Mouse (Mus musculus): Measurements from ENCODE around the gene Atad1. TPM values are rescaled to one million over a fixed set of nuclear protein-coding genes. Genes with fewer than 3 reads are reported as not detected.
"Not testable (repeated sequence)": the region's sequence is repeated elsewhere in the genome, so short reads cannot be mapped to it uniquely, and the experiment has no call there.

Atad1 gene
- polyA plus RNA-seq (2012; fragmentation: generic; extraction: Trizol): 10.4 TPM
- long read RNA-seq, experiment 1, transcript Atad1-203 (10 exons, 3,771 nt): major isoform, 44 of 56 reads
- long read RNA-seq, experiment 1, partial matches to known transcripts: 9 of 56 reads
- long read RNA-seq, experiment 1, other reads (novel, unspliced or antisense): 3 of 56 reads
- long read RNA-seq, experiment 2, transcript Atad1-203 (10 exons, 3,771 nt): major isoform, 339 of 368 reads
- long read RNA-seq, experiment 2, partial matches to known transcripts: 8 of 368 reads
- long read RNA-seq, experiment 2, other reads (novel, unspliced or antisense): 19 of 368 reads

DNA sequence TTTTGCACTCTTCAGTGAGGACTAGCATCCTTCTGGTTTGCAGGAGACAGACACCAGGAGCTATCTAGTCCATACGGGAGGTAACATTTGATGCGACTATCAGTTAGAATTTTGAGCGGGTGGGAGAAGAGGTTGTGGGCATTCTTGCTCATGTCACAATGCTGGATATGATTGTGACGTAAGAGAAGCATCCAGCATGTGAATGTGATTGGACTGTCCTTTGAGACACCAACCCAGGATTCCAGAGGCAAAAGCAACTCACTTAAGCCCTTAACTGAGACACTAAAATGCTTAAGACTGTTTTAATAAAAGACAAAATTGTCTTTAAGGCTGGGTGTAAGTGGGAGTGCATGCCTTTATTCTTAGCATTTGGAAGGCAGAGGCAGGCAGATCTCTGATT lies at the start of gene Atad1:
Atad1 (minus strand) TSS at position 101 of the 400 bp plus-strand sequence.
- H3K36me3 ChIP-seq (ENCODE audit: control insufficient read depth, insufficient read depth): no peaks in the 10 kb centered on the region
- no peak within 1 kb of the TSS for H3ac ChIP-seq (ENCODE audit: control insufficient read depth, insufficient read length, low read depth)
- H3K79me2 ChIP-seq (ENCODE audit: control insufficient read depth, insufficient read depth): no peaks in the 10 kb centered on the region
- no peaks in the 10 kb centered on the region for H3K79me3 ChIP-seq (ENCODE audit: low read depth)
- TF ChIP-seq MAX (IDR thresholded peaks at IDR 0.05) (no peak), CEBPB (IDR thresholded peaks at IDR 0.05; ENCODE audit: low read depth) (no peak), USF1 (IDR thresholded peaks at IDR 0.05; ENCODE audit: low read depth) (no peak), FOSL1 (IDR thresholded peaks at IDR 0.05; ENCODE audit: insufficient read depth, low read length, poor library complexity, severe bottlenecking) (no peak), MYOG (IDR thresholded peaks at IDR 0.05; ENCODE audit: control insufficient read depth, extremely low read depth, insufficient read length) (no peak), CTCF (IDR thresholded peaks at IDR 0.05; ENCODE audit: control insufficient read depth, insufficient read depth, insufficient read length) (no peak), MYOD1 (IDR thresholded peaks at IDR 0.05; ENCODE audit: control insufficient read depth, insufficient read length, low read depth) (no peak)
- H3K4me3 ChIP-seq (ENCODE audit: insufficient read depth, poor library complexity, severe bottlenecking): no peak within 1 kb of the TSS
- no peaks in the 10 kb centered on the region for H3K27me3 ChIP-seq (ENCODE audit: control insufficient read depth, insufficient read depth, insufficient read length)

- not testable (repeated sequence) for H3K36me3 ChIP-seq (ENCODE audit: control insufficient read depth, insufficient read depth); H3K4me3 ChIP-seq (ENCODE audit: insufficient read depth, poor library complexity, severe bottlenecking); H3ac ChIP-seq (ENCODE audit: control insufficient read depth, insufficient read length, low read depth); H3K27me3 ChIP-seq (ENCODE audit: control insufficient read depth, insufficient read depth, insufficient read length)
- Histone ChIP-seq H3K79me2 (ENCODE audit: control insufficient read depth, insufficient read depth) (peaks cover 98% of the 10 kb centered on the region), H3K79me3 (ENCODE audit: low read depth) (peaks cover 87% of the 10 kb centered on the region)
Measured at GRCm38 (mm10) chr19:32788016-32788415, 48.4 kb upstream of the Atad1 start.

GRCm38 (mm10) chr19:32787388-32787787 lies 47.8 kb upstream of the Atad1 start:
- not testable (repeated sequence) for H3ac ChIP-seq (ENCODE audit: control insufficient read depth, insufficient read length, low read depth); H3K36me3 ChIP-seq (ENCODE audit: control insufficient read depth, insufficient read depth); H3K27me3 ChIP-seq (ENCODE audit: control insufficient read depth, insufficient read depth, insufficient read length); H3K4me3 ChIP-seq (ENCODE audit: insufficient read depth, poor library complexity, severe bottlenecking)
- H3K79me2 ChIP-seq (ENCODE audit: control insufficient read depth, insufficient read depth): peaks cover 98% of the 10 kb centered on the region
- H3K79me3 ChIP-seq (ENCODE audit: low read depth): peaks cover 91% of the 10 kb centered on the region

GRCm38 (mm10) chr19:32781305-32782071 lies 41.9 kb upstream of the Atad1 start:
- no peak overlapping the region for H3ac ChIP-seq (ENCODE audit: control insufficient read depth, insufficient read length, low read depth)
- H3K36me3 ChIP-seq (ENCODE audit: control insufficient read depth, insufficient read depth): peaks cover 31% of the 10 kb centered on the region
- H3K79me2 ChIP-seq (ENCODE audit: control insufficient read depth, insufficient read depth): peaks cover 100% of the 10 kb centered on the region
- TF ChIP-seq FOSL1 (IDR thresholded peaks at IDR 0.05; ENCODE audit: insufficient read depth, low read length, poor library complexity, severe bottlenecking) (no peak), CEBPB (IDR thresholded peaks at IDR 0.05; ENCODE audit: low read depth) (no peak), MAX (IDR thresholded peaks at IDR 0.05) (no peak), MYOD1 (IDR thresholded peaks at IDR 0.05; ENCODE audit: control insufficient read depth, insufficient read length, low read depth) (no peak), CTCF (IDR thresholded peaks at IDR 0.05; ENCODE audit: control insufficient read depth, insufficient read depth, insufficient read length) (no peak), USF1 (IDR thresholded peaks at IDR 0.05; ENCODE audit: low read depth) (no peak), MYOG (IDR thresholded peaks at IDR 0.05; ENCODE audit: control insufficient read depth, extremely low read depth, insufficient read length) (no peak)
- peaks cover 93% of the 10 kb centered on the region for H3K79me3 ChIP-seq (ENCODE audit: low read depth)
- no peak overlapping the region for H3K4me3 ChIP-seq (ENCODE audit: insufficient read depth, poor library complexity, severe bottlenecking)
- no peaks in the 10 kb centered on the region for H3K27me3 ChIP-seq (ENCODE audit: control insufficient read depth, insufficient read depth, insufficient read length)

DNA sequence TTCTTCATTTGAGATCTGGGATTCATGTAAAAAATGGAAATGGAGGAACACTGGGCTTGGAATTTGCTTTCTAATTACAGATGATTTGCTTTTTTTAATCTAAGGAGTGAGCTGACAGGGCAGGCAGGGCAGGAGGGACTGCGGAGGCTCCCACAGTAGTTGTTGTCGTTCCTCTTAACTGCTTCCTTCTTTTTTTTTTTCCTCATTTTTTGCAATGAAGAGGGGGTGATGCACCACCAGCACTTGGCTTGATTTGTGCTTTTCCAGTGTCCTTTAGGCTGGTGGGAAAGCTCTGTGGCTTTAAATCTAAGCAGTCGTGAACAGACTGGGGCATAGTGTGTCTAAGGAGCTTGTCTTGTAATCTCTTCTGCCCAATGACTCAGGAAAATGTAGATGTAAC lies 39.5 kb upstream of the Atad1 start:
- Histone ChIP-seq H3K36me3 (ENCODE audit: control insufficient read depth, insufficient read depth) (peaks cover 31% of the 10 kb centered on the region), H3K27me3 (ENCODE audit: control insufficient read depth, insufficient read depth, insufficient read length) (no peaks in the 10 kb centered on the region), H3K79me3 (ENCODE audit: low read depth) (peaks cover 92% of the 10 kb centered on the region), H3ac (ENCODE audit: control insufficient read depth, insufficient read length, low read depth) (no peak overlapping the region), H3K4me3 (ENCODE audit: insufficient read depth, poor library complexity, severe bottlenecking) (no peak overlapping the region), H3K79me2 (ENCODE audit: control insufficient read depth, insufficient read depth) (peaks cover 100% of the 10 kb centered on the region)
- TF ChIP-seq CTCF (IDR thresholded peaks at IDR 0.05; ENCODE audit: control insufficient read depth, insufficient read depth, insufficient read length): no peak
- TF ChIP-seq FOSL1 (IDR thresholded peaks at IDR 0.05; ENCODE audit: insufficient read depth, low read length, poor library complexity, severe bottlenecking): no peak
- no peak for TF ChIP-seq MYOD1 (IDR thresholded peaks at IDR 0.05; ENCODE audit: control insufficient read depth, insufficient read length, low read depth)
- TF ChIP-seq CEBPB (IDR thresholded peaks at IDR 0.05; ENCODE audit: low read depth): no peak
- no peak for TF ChIP-seq MYOG (IDR thresholded peaks at IDR 0.05; ENCODE audit: control insufficient read depth, extremely low read depth, insufficient read length)
- TF ChIP-seq USF1 (IDR thresholded peaks at IDR 0.05; ENCODE audit: low read depth): no peak
- TF ChIP-seq MAX (IDR thresholded peaks at IDR 0.05): no peak

DNA sequence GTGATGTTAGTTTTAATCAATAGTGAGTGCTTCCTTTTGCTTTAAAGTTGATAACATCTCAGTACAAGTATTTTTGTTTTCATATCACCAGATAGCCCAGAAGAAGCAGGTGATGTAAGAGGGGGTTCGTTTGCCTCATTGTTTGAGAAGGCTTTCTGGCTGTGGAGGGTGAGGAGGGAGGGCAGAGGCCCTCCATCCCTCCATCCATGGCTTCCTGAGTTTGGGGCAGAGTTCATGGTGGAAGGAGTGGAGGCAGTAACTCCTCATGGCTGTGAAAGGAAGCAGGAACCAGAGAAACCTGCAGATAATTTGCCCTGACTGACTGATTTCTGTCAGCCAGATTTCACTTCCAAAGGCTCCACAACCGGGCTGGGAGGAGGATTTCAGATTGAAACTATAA lies 38.8 kb upstream of the Atad1 start:
- Histone ChIP-seq H3ac (ENCODE audit: control insufficient read depth, insufficient read length, low read depth) (no peak overlapping the region), H3K36me3 (ENCODE audit: control insufficient read depth, insufficient read depth) (peaks cover 35% of the 10 kb centered on the region), H3K79me3 (ENCODE audit: low read depth) (peaks cover 92% of the 10 kb centered on the region), H3K4me3 (ENCODE audit: insufficient read depth, poor library complexity, severe bottlenecking) (no peak overlapping the region), H3K27me3 (ENCODE audit: control insufficient read depth, insufficient read depth, insufficient read length) (no peaks in the 10 kb centered on the region), H3K79me2 (ENCODE audit: control insufficient read depth, insufficient read depth) (peaks cover 100% of the 10 kb centered on the region)
- no peak for TF ChIP-seq CTCF (IDR thresholded peaks at IDR 0.05; ENCODE audit: control insufficient read depth, insufficient read depth, insufficient read length)
- no peak for TF ChIP-seq FOSL1 (IDR thresholded peaks at IDR 0.05; ENCODE audit: insufficient read depth, low read length, poor library complexity, severe bottlenecking)
- TF ChIP-seq USF1 (IDR thresholded peaks at IDR 0.05; ENCODE audit: low read depth): no peak
- no peak for TF ChIP-seq MYOD1 (IDR thresholded peaks at IDR 0.05; ENCODE audit: control insufficient read depth, insufficient read length, low read depth)
- TF ChIP-seq CEBPB (IDR thresholded peaks at IDR 0.05; ENCODE audit: low read depth): no peak
- TF ChIP-seq MAX (IDR thresholded peaks at IDR 0.05): no peak
- no peak for TF ChIP-seq MYOG (IDR thresholded peaks at IDR 0.05; ENCODE audit: control insufficient read depth, extremely low read depth, insufficient read length)

Data from C2C12 (cell line).